Mouse (Mus musculus) G1E (cell line): Measurements from ENCODE around the gene Slc25a28. TPM values are rescaled to one million over a fixed set of nuclear protein-coding genes. Genes with fewer than 3 reads are reported as not detected.
A peak's percentile ranks its signal among the peaks of the same experiment; 100 is the strongest.

Experiments used
- ATAC-seq: 2 replicates; pipeline ENCODE4 v1.8.0; 2016; ENCODE audit warnings: mild to moderate bottlenecking; ENCODE audit not compliant: insufficient number of reproducible peaks, poor library complexity, low FRiP score, severe bottlenecking; ENCODE audit errors: extremely low read depth
- DNase-seq: peaks from one replicate; pipeline ENCODE4 v3.0.0; 2012; ENCODE audit warnings: low spot score
- H3K27me3 ChIP-seq: 2 replicates; pipeline ENCODE4 v1.6.1; 2012; ENCODE audit warnings: mild to moderate bottlenecking, low read length, inconsistent platforms; ENCODE audit not compliant: insufficient read depth
- H3K36me3 ChIP-seq: replicated peaks from 2 replicates; pipeline ENCODE3; 2012; ENCODE audit warnings: mild to moderate bottlenecking, inconsistent platforms
- H3K4me1 ChIP-seq: 2 replicates; pipeline ENCODE4 v1.6.1; 2012; ENCODE audit warnings: low read depth, low read length, inconsistent platforms, mixed read lengths; ENCODE audit not compliant: insufficient read depth
- H3K4me3 ChIP-seq: 2 replicates; pipeline ENCODE4 v1.5.1; 2012; ENCODE audit warnings: low read depth, mild to moderate bottlenecking, inconsistent platforms, low read length, moderate library complexity, mixed read lengths
- H3K9me3 ChIP-seq: replicated peaks from 2 replicates; pipeline ENCODE4 v1.6.1; 2012; ENCODE audit warnings: inconsistent platforms
- CTCF ChIP-seq: IDR thresholded peaks from 2 replicates; pipeline ENCODE4 v1.5.1; 2012; ENCODE audit warnings: low read depth, low read length, inconsistent platforms, mixed read lengths
- GATA1 ChIP-seq: IDR thresholded peaks from 2 replicates; pipeline ENCODE4 v1.6.1; 2012; ENCODE audit warnings: borderline replicate concordance, low read length, inconsistent platforms, mixed read lengths
- GATA2 ChIP-seq: IDR thresholded peaks from 2 replicates; pipeline ENCODE4 v1.6.1; 2012; ENCODE audit warnings: low read depth, low read length, inconsistent platforms, borderline replicate concordance
- POLR2AphosphoS5 ChIP-seq: IDR thresholded peaks from 2 replicates; pipeline ENCODE4 v1.6.1; 2012; ENCODE audit warnings: low read depth, low read length, inconsistent platforms; ENCODE audit not compliant: insufficient replicate concordance
- TAL1 ChIP-seq: conservative IDR thresholded peaks from 2 replicates; pipeline ENCODE4 v1.6.1; 2012; ENCODE audit warnings: low read depth, low read length, inconsistent platforms, mixed read lengths
- polyA plus RNA-seq: library from polyadenylated mRNA; stranded (reverse); fragments of >175 nt; gene quantifications from 2 replicates; pipeline ENCODE4 v1.2.3, GENCODE M21; 2012
- total RNA-seq, 2 experiments: library from RNA; stranded (forward) in 1 of 2; stranded (reverse) in 1 of 2; fragments of 200-1000 nt in 1 of 2; fragments of >200 nt in 1 of 2; fragmentation: Nextera tagmentation in 1 of 2; gene quantifications; 2 replicates each; pipeline ENCODE4 v1.2.3; 2014 to 2017

Gene Slc25a28
- total and polyA plus RNA-seq, 3 experiments, result 31.5 to 52.3 (median 32.2) TPM

DNA sequence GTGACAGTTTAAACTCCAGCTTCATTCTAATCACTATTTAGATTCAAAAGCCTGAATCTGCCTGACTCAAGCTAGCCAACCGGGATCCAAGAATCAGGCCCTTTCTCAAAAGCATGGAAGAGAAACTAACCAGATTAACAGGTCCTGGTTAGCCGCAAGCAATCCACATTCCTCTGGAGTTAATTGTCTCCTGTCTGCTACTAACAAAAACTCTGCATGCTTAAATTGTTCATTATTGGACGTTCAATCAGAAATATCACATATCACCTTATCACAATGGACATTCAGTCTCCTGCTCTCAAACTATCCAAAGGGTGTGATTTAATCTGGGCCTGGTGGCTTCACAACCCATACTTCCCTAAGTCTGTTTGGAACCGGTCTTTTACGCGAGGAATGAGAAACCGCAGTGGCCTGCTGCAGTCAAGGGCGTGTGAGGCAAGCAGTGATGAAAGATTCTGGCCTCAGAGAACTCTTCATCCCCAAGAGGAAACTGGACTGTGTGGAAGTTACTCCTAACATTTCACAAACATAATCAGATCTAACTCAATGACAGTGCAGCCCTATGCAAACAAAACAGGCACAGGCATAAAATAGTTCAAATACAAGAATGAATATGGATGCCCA is 5.4 kb downstream of the Slc25a28 start:
- H3K27me3 ChIP-seq, result no peaks in the 10 kb centered on the region
- TF ChIP-seq CTCF (no peak), TAL1 (no peak), POLR2AphosphoS5 (no peak), GATA1 (no peak), GATA2 (no peak)
- no peak for DNase-seq
- no peak for ATAC-seq
- peaks cover 21% of the 10 kb centered on the region for H3K4me1 ChIP-seq
- H3K4me3 ChIP-seq, result no peak overlapping the region
- peaks cover 77% of the 10 kb centered on the region for H3K36me3 ChIP-seq
- no peaks in the 10 kb centered on the region for H3K9me3 ChIP-seq

GRCm38 (mm10) chr19:43667430-43667809 is 7.3 kb downstream of the Slc25a28 start:
- no peak for ATAC-seq
- H3K27me3 ChIP-seq, result no peaks in the 10 kb centered on the region
- H3K9me3 ChIP-seq, result no peaks in the 10 kb centered on the region
- peaks cover 9% of the 10 kb centered on the region; the same call in 1 of the 2 replicates for H3K4me1 ChIP-seq
- peaks cover 90% of the 10 kb centered on the region for H3K36me3 ChIP-seq
- no peak for DNase-seq
- no peak overlapping the region for H3K4me3 ChIP-seq
- no peak for TF ChIP-seq GATA2
- TF ChIP-seq TAL1, result no peak
- TF ChIP-seq POLR2AphosphoS5, result no peak
- no peak for TF ChIP-seq GATA1
- no peak for TF ChIP-seq CTCF

DNA sequence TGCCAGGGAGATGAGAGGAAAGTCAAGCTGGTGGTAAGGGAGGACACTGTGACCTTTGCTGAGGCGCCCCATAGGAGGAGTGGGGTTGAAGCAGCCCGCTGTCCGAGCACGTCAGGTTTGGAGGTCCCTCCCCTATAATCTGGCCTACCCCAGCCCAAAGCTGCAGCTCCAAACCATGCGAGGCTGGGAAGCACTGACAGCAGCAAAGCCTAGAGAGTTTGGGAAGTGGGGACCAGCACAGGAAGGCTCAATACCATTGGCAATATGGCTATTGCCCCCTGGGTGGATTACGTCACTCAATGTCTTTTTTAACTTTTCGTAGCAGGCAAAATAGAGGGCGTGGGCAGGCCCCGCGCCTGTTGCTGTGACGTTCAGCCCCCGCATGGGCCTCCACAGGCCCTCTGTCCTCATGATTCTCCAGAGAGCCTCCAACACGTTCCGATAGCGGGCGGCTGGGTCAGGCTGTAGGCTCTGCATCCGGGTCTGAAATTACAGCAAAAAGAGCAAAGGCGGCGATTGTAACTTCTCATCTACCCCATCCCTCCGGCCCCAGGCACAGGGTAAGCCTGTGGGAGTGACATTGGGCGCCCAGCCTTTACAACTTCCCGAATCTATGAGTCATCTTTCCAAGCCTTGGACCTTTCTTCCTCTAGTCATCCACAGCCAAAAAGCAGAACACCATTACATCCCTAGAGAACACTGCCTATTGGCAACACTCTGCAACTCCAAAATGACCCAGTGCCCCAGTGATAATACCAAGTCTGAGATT is 7.8 kb downstream of the Slc25a28 start:
- TF ChIP-seq GATA1, result no peak
- TF ChIP-seq GATA2, result no peak
- no peak for TF ChIP-seq CTCF
- TF ChIP-seq TAL1, result no peak
- no peak for TF ChIP-seq POLR2AphosphoS5
- Histone ChIP-seq H3K9me3 (no peaks in the 10 kb centered on the region), H3K4me1 (peaks cover 4% of the 10 kb centered on the region; the same call in 1 of the 2 replicates), H3K4me3 (no peak overlapping the region), H3K27me3 (no peaks in the 10 kb centered on the region), H3K36me3 (peaks cover 93% of the 10 kb centered on the region)
- DNase-seq (no peak), ATAC-seq (no peak)

DNA sequence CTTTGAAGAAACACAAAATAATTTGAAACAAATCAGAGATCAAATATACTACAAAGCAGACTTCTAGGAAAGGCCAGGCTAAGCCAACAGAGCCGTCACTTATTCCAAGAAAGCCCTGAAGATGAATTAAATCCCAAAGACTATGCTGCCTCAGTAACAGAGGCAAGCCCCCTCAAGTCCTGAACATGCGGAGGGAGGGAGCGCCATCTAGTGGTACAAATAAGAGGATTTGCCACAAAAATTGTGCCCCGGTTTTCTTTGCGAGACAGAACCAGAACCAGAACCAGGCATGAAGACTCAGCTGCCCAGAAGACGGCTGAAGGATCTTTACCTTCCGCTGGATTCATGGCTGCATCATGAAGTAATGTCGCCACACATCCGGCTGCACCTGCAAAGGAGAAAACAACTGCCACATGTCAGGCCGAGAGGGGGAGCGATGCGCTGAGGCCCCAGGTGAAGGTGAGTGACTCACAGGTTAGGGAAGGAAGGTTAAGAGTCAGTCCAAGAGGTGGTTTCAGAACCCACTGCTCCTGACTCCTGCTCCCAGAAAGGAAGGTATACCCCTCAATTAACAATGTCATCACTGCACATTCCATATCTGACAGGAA is 9.1 kb downstream of the Slc25a28 start:
- no peak overlapping the region for H3K4me3 ChIP-seq
- ATAC-seq (no peak), DNase-seq (no peak)
- H3K27me3 ChIP-seq, result 0 out of 2 replicates have a peak, but pooled peaks cover under 1% of the 10 kb centered on the region
- peaks cover 3% of the 10 kb centered on the region; the same call in 1 of the 2 replicates for H3K4me1 ChIP-seq
- TF ChIP-seq GATA2 (no peak), CTCF (peak; percentile 40; the same call in 1 of the 2 replicates), TAL1 (no peak), POLR2AphosphoS5 (no peak)
- H3K9me3 ChIP-seq, result no peaks in the 10 kb centered on the region
- H3K36me3 ChIP-seq, result peaks cover 87% of the 10 kb centered on the region

DNA sequence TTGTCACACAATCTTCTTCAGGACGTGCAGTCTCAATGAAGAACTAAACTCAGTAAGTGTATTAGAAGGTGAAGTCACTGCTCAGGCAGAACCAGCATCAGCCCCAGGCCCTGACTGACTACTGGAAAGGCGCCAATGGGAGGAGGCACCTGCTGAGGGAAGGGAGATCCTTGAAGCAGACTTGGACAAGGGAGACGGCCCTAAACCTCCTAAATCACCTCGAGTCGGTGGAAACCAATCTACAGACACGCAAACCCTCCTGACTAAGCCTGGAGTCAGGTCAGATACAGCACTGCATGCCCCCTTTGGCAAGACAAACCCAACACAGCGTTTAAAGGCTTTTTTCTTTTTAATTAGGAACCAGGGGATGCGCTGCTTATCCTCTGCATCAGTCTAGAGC is 11.2 kb downstream of the Slc25a28 start:
- no peak for TF ChIP-seq POLR2AphosphoS5
- TF ChIP-seq TAL1, result no peak
- TF ChIP-seq CTCF, result no peak
- TF ChIP-seq GATA1, result no peak
- TF ChIP-seq GATA2, result no peak
- DNase-seq, result no peak

More for the DNA sequence above, 11.2 kb downstream of the Slc25a28 start:
- ATAC-seq, result no peak
- no peaks in the 10 kb centered on the region for H3K9me3 ChIP-seq
- peaks cover 68% of the 10 kb centered on the region for H3K36me3 ChIP-seq
- 0 out of 2 replicates have a peak, but pooled peaks cover 3% of the 10 kb centered on the region for H3K4me1 ChIP-seq
- peaks cover 9% of the 10 kb centered on the region; the same call in 1 of the 2 replicates for H3K27me3 ChIP-seq
- no peak overlapping the region for H3K4me3 ChIP-seq
